Mouse (Mus musculus): ENCODE measurements around the gene Gm20388. TPM values are rescaled to one million over a fixed set of nuclear protein-coding genes. Genes with fewer than 3 reads are reported as not detected.

Gm20388 gene
- polyA plus RNA-seq, 1 experiment = 49.7 TPM

DNA sequence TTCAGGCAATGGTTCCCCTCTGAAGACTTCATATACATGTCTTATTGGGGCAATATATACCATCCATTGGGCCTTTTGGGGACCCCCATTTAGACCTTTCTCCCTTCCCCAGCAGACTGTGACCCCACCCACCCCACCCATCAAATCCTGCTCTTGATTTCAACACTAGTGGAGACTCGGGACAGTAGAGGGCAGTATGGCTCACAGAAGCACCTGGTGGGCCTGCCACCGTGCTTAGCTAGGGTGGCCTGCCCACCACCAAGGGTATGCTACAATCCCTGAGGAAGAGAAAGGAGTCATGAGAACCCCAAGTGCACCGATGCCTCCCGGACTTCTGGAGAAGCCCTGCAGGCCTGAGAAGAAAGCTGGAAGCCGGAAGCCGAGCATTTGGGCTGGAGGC, 2428.2 kb downstream of the Gm20388 start:
- Histone ChIP-seq H3K4me1 (ENCODE audit: control insufficient read depth, insufficient read depth, low read length) (no peaks in the 10 kb centered on the region), H3K36me3 (ENCODE audit: control insufficient read depth, insufficient read depth, low read length) (no peaks in the 10 kb centered on the region), H3K4me3 (ENCODE audit: insufficient read depth, low read depth, low read length) (no peak overlapping the region), H3K27ac (ENCODE audit: insufficient read depth, low read depth, low read length) (no peak overlapping the region), H3K27me3 (replicated peaks; ENCODE audit: control insufficient read depth, insufficient read depth, low read length) (no peaks in the 10 kb centered on the region)
- no peak for DNase-seq
- no peak for TF ChIP-seq POLR2A (IDR thresholded peaks at IDR 0.05; ENCODE audit: low read depth, low read length)
- peak; percentile 32; the same call in 1 of the 2 replicates for TF ChIP-seq CTCF (conservative IDR thresholded peaks at IDR 0.05; ENCODE audit: insufficient read depth, insufficient read length, low read depth, low read length)
- WGBS = 69% methylated on average over 6 of the region's 6 CpGs

DNA sequence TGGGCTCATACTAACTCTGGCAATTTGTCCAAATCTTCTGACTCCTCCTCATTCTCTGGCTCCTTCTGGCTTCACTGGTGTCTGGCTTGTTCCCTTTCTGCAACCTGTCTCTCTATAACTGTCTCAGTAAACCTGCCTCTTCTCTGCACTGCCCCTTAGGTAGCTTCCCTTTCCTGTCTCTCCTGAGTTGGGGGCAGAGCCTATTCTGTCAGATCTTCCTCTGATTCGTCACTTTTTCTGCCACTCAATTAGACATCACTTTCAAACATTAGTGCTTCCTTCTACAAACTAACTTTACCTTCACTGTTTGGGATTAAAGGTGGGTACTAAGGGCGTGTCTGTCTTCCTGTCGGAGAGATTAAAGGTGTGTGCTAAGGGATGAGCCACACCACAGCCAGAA, 2430.1 kb downstream of the Gm20388 start:
- no peak overlapping the region for H3K4me3 ChIP-seq (ENCODE audit: insufficient read depth, low read depth, low read length)
- H3K4me1 ChIP-seq (ENCODE audit: control insufficient read depth, insufficient read depth, low read length) = peaks cover 5% of the 10 kb centered on the region; the same call in 1 of the 2 replicates
- no peak overlapping the region for H3K27ac ChIP-seq (ENCODE audit: insufficient read depth, low read depth, low read length)
- WGBS = 91% methylated on average over 3 of the region's 3 CpGs
- TF ChIP-seq POLR2A (IDR thresholded peaks at IDR 0.05; ENCODE audit: low read depth, low read length) (no peak), CTCF (conservative IDR thresholded peaks at IDR 0.05; ENCODE audit: insufficient read depth, insufficient read length, low read depth, low read length) (no peak)
- no peaks in the 10 kb centered on the region for H3K27me3 ChIP-seq (replicated peaks; ENCODE audit: control insufficient read depth, insufficient read depth, low read length)
- no peak for DNase-seq
- H3K36me3 ChIP-seq (ENCODE audit: control insufficient read depth, insufficient read depth, low read length) = no peaks in the 10 kb centered on the region

DNA sequence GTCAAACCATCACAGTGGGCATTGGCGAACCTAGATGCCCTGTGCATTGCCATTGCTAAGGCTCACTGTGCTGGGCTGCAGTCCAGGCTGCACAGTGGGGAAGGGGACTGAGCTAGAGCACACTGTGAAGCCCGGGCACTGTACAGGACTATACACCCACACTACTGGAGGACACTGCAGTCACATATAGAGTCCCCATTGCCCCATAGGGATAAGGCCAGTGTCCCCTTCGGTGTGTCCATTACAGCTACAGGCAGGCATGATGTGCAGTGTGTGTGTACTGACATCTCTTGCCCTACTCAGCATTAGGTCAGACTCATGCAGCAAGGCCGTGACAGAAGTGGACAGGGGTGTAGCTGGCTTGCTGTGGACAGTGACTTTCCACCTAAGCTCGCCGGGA, 2431.1 kb downstream of the Gm20388 start:
- TF ChIP-seq CTCF (conservative IDR thresholded peaks at IDR 0.05; ENCODE audit: insufficient read depth, insufficient read length, low read depth, low read length) (no peak), POLR2A (IDR thresholded peaks at IDR 0.05; ENCODE audit: low read depth, low read length) (no peak)
- Histone ChIP-seq H3K27me3 (replicated peaks; ENCODE audit: control insufficient read depth, insufficient read depth, low read length) (no peaks in the 10 kb centered on the region), H3K36me3 (ENCODE audit: control insufficient read depth, insufficient read depth, low read length) (no peaks in the 10 kb centered on the region), H3K27ac (ENCODE audit: insufficient read depth, low read depth, low read length) (no peak overlapping the region), H3K4me3 (ENCODE audit: insufficient read depth, low read depth, low read length) (no peak overlapping the region), H3K4me1 (ENCODE audit: control insufficient read depth, insufficient read depth, low read length) (peaks cover 5% of the 10 kb centered on the region; the same call in 1 of the 2 replicates)
- DNase-seq = no peak
- WGBS = 82% methylated on average over 6 of the region's 6 CpGs

DNA sequence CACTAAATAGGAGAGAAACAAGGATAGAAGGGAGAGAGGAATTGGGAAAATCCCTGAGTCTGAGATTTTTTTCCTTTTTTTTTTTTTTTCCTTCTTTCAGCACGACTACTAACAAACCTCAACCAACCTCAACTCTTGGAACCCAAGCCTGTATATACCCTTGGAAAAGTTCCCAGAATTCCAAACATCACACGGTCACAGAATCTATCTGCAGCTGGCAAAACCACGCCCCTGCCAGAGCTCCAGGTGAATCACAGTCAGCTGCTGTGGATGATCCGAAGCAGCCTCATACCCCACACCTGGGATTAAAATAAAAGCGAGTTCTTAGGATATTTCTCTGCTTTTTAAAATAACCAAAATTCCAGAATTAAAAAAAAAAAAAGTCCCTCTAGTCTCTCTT, 2431.7 kb downstream of the Gm20388 start:
- 27% methylated on average over 5 of the region's 5 CpGs for WGBS

DNA sequence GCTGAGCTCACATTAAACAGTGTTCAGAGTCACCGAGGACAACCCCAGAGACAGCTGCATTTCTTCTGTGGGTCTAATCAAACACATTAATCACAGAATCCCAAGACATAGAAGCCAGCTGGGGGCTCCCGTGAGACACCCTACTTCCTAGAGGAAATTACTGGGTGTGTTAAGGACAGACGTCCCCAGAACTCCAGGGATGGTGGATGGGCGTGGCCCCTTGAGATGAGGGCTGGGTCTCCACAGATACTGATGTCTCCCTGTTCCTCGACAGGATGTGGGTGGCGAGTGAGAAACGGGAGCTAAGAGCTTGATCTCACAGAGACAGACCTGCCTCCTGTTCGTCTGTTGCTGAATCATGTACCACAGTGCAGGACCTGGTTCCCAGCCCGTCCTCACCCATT, 2432.2 kb downstream of the Gm20388 start:
- WGBS = 4% methylated on average over 9 of the region's 9 CpGs
- DNase-seq = peak; percentile 66
- H3K27ac ChIP-seq (ENCODE audit: insufficient read depth, low read depth, low read length) = no peak overlapping the region
- peaks cover 5% of the 10 kb centered on the region; the same call in 1 of the 2 replicates for H3K4me1 ChIP-seq (ENCODE audit: control insufficient read depth, insufficient read depth, low read length)
- no peaks in the 10 kb centered on the region for H3K27me3 ChIP-seq (replicated peaks; ENCODE audit: control insufficient read depth, insufficient read depth, low read length)
- TF ChIP-seq POLR2A (IDR thresholded peaks at IDR 0.05; ENCODE audit: low read depth, low read length) = no peak
- TF ChIP-seq CTCF (conservative IDR thresholded peaks at IDR 0.05; ENCODE audit: insufficient read depth, insufficient read length, low read depth, low read length) = no peak
- H3K4me3 ChIP-seq (ENCODE audit: insufficient read depth, low read depth, low read length) = no peak overlapping the region
- no peaks in the 10 kb centered on the region for H3K36me3 ChIP-seq (ENCODE audit: control insufficient read depth, insufficient read depth, low read length)

More for the DNA sequence above, 2431.7 kb downstream of the Gm20388 start:
- Histone ChIP-seq H3K4me3 (ENCODE audit: insufficient read depth, low read depth, low read length) (no peak overlapping the region), H3K27me3 (replicated peaks; ENCODE audit: control insufficient read depth, insufficient read depth, low read length) (no peaks in the 10 kb centered on the region), H3K4me1 (ENCODE audit: control insufficient read depth, insufficient read depth, low read length) (peaks cover 5% of the 10 kb centered on the region; the same call in 1 of the 2 replicates), H3K36me3 (ENCODE audit: control insufficient read depth, insufficient read depth, low read length) (no peaks in the 10 kb centered on the region), H3K27ac (ENCODE audit: insufficient read depth, low read depth, low read length) (no peak overlapping the region)
- no peak for DNase-seq
- TF ChIP-seq POLR2A (IDR thresholded peaks at IDR 0.05; ENCODE audit: low read depth, low read length) = no peak
- TF ChIP-seq CTCF (conservative IDR thresholded peaks at IDR 0.05; ENCODE audit: insufficient read depth, insufficient read length, low read depth, low read length) = no peak

DNA sequence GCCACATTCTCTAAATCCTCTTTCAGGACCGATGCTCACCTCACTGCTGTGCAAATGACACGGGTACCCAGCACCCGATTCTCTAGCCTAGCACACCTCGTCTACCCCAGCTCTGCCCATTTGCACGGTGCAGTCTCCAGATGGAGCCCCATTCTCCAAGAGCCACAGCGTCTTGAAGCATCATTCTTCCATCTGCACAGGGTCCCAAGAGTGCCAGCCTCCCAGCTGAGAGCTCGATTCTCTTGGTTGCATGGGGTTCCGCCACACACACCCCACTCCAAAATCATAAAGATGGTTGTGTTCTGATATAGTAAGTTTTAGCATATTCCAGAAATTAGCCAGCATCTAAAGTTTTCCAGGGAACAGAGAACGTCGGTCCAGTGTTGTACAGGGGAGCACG, 2432.7 kb downstream of the Gm20388 start:
- DNase-seq = no peak
- H3K4me1 ChIP-seq (ENCODE audit: control insufficient read depth, insufficient read depth, low read length) = peaks cover 5% of the 10 kb centered on the region; the same call in 1 of the 2 replicates
- H3K4me3 ChIP-seq (ENCODE audit: insufficient read depth, low read depth, low read length) = peak overlapping the region; percentile 17; the same call in 1 of the 2 replicates
- no peak for TF ChIP-seq POLR2A (IDR thresholded peaks at IDR 0.05; ENCODE audit: low read depth, low read length)
- no peak for TF ChIP-seq CTCF (conservative IDR thresholded peaks at IDR 0.05; ENCODE audit: insufficient read depth, insufficient read length, low read depth, low read length)
- H3K36me3 ChIP-seq (ENCODE audit: control insufficient read depth, insufficient read depth, low read length) = no peaks in the 10 kb centered on the region
- H3K27me3 ChIP-seq (replicated peaks; ENCODE audit: control insufficient read depth, insufficient read depth, low read length) = no peaks in the 10 kb centered on the region
- H3K27ac ChIP-seq (ENCODE audit: insufficient read depth, low read depth, low read length) = no peak overlapping the region
- WGBS = 6% methylated on average over 11 of the region's 11 CpGs

DNA sequence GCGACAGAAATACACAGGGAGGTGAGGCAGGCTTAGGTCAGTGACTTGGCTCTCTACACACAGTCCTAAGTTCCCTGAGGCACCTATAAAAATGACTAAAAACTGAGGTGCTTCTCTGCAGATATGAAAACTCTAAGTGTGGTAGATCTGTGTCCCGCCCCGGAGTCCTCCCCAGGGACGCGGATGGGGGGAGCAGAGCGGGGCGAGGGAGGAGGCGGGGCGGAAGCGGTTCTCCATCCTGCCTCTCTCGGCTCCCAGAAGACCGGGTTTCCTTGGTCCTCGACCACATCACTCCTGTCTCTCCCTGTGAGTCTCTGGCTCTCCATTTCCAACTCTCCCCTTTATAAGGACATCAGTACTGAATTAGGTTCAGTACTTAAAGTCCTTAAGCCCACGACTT, 2433.1 kb downstream of the Gm20388 start:
- peaks cover 5% of the 10 kb centered on the region; the same call in 1 of the 2 replicates for H3K4me1 ChIP-seq (ENCODE audit: control insufficient read depth, insufficient read depth, low read length)
- peak; percentile 33 for DNase-seq
- WGBS = 3% methylated on average over 14 of the region's 14 CpGs
- no peak overlapping the region for H3K27ac ChIP-seq (ENCODE audit: insufficient read depth, low read depth, low read length)
- peak overlapping the region; percentile 17; the same call in 1 of the 2 replicates for H3K4me3 ChIP-seq (ENCODE audit: insufficient read depth, low read depth, low read length)
- no peak for TF ChIP-seq POLR2A (IDR thresholded peaks at IDR 0.05; ENCODE audit: low read depth, low read length)
- no peak for TF ChIP-seq CTCF (conservative IDR thresholded peaks at IDR 0.05; ENCODE audit: insufficient read depth, insufficient read length, low read depth, low read length)
- H3K27me3 ChIP-seq (replicated peaks; ENCODE audit: control insufficient read depth, insufficient read depth, low read length) = no peaks in the 10 kb centered on the region
- no peaks in the 10 kb centered on the region for H3K36me3 ChIP-seq (ENCODE audit: control insufficient read depth, insufficient read depth, low read length)

Measured in kidney, adult 2 months (tissue).